Mouse (Mus musculus): ENCODE data around the gene Washc4. TPM values are rescaled to one million over a fixed set of nuclear protein-coding genes. Genes with fewer than 3 reads are reported as not detected.

The Washc4 gene
- total and polyA plus RNA-seq, 3 experiments: 0.56 to 29.8 (median 24.5) TPM

DNA sequence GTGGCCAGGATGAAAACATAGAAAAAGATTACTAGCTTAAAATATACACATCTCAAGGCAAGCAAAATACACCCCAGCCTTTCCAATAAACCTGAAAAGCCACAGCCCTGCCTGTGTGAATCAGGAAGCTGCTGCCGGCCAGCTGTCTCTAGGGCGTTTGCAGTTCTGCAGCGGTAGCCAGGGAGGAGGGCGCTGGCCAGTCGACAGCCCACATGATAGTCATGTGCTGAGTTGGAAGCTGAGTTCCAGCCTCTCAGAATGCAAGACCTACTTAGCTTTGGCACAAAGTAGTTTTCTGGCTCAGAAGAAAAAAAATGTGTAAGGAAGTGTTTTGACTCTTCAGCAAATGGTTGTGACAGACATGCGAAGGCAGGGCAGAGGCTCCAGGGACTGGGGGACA lies 93.7 kb downstream of the Washc4 start:
- peak; percentile 80 for DNase-seq

DNA sequence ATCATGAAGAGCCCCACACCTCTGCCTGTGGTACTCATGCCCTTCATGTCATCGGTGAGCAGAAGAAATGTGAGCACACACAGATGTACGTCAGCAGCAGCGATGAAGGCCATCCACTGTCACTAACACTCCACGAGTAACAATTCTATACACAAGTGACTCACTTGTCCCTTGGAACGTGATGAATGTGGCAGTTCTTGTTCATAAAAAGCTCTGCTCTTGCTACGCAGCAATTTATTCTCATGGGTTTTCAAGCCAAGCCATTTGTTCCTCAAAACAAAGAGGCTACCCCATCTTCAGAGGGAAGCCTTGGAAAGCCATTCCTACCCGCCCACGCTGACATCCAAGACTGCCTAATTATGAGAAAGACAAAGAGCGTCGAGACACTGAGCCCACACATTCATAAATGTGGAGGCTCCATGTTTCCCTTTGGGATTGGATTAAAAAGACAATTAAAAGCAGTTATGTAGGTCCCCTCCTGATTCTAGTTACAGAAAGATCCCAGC lies 96.4 kb downstream of the Washc4 start:
- DNase-seq: no peak

DNA sequence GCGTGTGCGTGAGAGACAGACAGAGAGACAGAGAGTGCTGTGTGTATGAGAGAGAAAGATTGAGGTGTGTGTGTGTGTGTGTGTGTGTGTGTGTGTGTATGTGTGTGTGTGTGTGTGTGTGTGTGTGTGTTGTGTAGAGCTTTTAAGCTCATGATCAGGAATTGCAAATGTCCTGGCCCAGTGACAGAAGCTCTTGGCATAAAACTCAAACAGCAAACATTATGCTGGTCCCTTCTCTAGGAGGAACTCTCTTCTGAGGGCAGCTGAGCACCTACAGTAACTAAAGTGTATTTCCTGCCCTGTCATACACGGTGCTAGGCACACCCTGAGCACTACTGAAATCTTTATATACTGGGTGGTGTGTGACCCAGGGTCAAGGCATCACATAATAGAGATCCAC lies 98.1 kb downstream of the Washc4 start:
- no peak for DNase-seq

DNA sequence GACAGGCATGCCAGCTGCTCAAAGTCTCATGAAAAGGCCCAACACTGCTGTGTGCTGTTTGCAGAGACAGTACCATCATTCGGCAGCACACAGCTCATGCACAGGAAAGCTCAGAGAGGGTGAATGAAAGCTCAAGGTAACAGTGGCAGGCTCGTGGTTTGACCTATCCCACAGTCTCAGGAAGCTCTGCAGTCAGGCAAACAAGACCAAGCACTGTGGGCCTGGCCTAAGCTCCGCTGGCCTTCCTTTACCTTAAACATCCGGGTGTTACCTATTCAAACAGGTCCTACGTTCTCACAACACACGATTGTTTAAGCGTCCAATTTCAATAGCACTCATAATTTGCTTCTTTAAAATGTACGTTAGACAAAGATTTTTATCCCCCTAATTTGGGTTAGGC lies 100.6 kb downstream of the Washc4 start:
- DNase-seq: no peak

DNA sequence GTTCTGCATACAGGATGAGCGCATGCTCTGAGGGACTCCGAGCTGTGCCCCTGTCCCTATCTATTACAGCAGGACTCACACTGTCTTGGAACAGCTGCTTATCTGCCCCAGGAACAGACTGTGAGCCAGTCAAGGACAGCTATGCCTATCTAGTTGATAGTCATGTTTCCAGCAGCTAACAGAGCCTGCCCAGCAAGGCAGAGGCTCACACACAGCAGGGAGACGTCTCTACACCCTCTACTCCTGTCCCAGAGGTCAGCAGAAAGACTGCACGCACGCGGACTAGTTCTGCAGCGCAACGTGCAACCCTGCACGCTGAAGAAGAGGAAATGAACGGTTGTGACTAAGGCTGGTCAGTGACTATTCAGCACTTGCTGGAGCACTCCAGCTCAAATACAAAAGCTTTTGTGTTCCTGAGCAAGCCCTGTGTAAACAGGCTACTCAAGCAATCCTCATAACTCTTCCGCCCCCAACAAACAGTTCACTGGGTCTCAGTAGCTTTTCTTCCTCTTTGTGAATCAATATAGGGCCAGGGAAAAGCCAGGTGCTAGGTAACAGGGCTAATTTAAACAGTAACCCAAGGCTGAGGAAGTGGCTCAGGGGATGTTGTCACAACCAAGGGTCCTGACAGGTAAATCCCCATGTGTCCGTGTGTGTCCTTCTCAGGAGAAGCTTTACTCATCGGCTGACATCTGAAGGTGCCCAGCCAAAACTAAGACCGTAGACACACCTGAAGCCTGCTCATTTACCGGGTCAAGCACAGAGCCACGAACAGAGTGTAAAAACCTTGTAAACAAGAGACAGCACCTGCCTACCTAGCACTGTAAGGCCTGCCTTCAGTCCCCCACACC lies 101.5 kb downstream of the Washc4 start:
- DNase-seq: peak; percentile 73

DNA sequence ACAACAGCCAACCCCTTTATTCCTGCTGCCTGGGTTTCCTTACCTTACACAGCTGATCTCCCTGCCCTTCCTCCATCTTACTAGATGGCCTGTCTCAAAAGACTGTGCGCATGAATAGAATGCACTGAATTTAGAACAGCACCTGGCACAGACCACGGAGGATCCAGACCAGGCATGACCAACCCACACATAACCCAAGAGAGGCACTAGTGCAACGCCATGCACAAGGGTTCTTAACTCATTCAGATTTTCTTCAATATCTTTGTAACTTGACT lies 102.1 kb downstream of the Washc4 start:
- no peak for DNase-seq

Other genes starting within 250 kb of the Washc4 start
- 10 to 100 TPM in 1 of 2 experiments, 1 to 10 TPM in 1; 5.6 to 14.7 TPM for gene Slc41a2, start 205.9 kb upstream of the Washc4 start, total RNA-seq (2021)
- gene Slc41a2, start 205.9 kb upstream of the Washc4 start, polyA plus RNA-seq (2012; rRNA removed): 0.95 and 1.3 TPM in 2 replicates
- under 1 TPM; 0.69 to 0.81 TPM for gene D10Wsu102e, start 183.5 kb upstream of the Washc4 start, total RNA-seq (2021)
- 0.12 and 0.15 TPM in 2 replicates for gene D10Wsu102e, start 183.5 kb upstream of the Washc4 start, polyA plus RNA-seq (2012; rRNA removed)
- 1 to 10 TPM in 1 of 2 experiments, under 1 TPM in 1; 0.48 to 1.5 TPM for gene Aldh1l2, start 9.6 kb upstream of the Washc4 start, total RNA-seq (2021)
- 0.13 and 0.17 TPM in 2 replicates for gene Aldh1l2, start 9.6 kb upstream of the Washc4 start, polyA plus RNA-seq (2012; rRNA removed)
- gene Appl2, start 105.0 kb downstream of the Washc4 start, total RNA-seq (2021): 100 to 1,000 TPM in 1 of 2 experiments, 10 to 100 TPM in 1; 51.2 to 190 TPM
- gene Appl2, start 105.0 kb downstream of the Washc4 start, polyA plus RNA-seq (2012; rRNA removed): 244 and 584 TPM in 2 replicates
- gene 1500009L16Rik, start 179.1 kb downstream of the Washc4 start, total RNA-seq (2021): 10 to 100 TPM; 17.4 to 18.1 TPM
- gene 1500009L16Rik, start 179.1 kb downstream of the Washc4 start, polyA plus RNA-seq (2012; rRNA removed): 3.5 and 3.9 TPM in 2 replicates